Mouse (Mus musculus): Measurements from ENCODE around the gene Bdkrb2.

Bdkrb2 gene

DNA sequence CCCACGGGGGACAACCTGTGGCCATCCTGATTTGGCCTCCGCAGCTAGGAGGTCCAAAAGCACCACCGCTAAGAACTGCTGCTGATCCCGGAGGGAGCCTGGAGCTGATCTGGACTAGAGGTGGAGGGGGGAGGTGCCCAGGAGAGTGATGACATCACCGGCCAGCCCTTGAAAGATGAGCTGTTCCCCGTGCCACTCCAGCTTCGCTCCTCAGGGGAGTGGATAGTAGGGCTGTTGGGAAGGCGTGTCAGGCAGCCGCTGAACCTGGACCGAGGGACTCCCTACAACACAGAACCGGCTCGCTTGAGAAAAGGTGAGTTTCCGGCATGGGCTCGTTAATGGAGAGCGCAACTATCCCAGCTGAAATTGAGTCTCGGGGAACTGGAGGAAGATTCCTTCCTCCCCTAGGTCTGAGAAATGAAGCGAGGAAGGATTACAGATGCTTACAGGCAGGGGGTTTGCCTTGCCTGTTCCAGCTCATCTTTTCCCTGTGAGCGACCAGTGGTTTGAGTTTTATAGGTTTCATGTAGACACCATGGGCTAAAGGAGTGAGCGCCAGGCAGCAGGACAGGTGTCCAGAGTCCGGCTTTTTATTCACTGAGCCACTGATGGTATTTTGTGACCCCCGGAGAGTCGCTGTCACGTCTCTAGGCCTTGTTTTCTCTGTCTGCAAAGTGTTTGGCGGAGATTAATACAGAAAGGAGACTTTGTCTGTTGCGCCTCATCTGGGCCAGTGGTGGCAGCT, at the start of gene Bdkrb2:
Gene Bdkrb2 (plus strand): TSS at position 291 of the 745 bp plus-strand sequence.
- no peak for DNase-seq

DNA sequence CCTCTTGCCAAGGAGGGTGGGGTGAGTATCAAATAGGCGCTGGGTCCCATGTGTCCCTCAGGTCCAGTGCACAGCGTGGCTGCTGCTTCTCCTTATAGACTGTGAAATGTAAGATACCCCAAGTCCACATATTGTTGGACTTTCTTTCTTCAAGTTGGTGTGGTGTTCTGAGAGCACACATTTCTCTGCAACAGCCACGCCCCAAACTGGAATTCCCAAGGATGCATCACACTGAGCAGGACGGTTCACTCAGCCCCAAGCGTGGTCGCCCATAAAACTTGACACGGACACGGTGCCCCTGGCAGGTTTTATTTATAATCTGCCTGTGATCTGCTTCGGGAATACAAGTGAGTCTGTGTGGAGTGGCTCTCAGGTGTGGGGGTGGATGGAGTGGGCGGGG, 48.9 kb upstream of the Bdkrb2 start:
- DNase-seq: no peak

DNA sequence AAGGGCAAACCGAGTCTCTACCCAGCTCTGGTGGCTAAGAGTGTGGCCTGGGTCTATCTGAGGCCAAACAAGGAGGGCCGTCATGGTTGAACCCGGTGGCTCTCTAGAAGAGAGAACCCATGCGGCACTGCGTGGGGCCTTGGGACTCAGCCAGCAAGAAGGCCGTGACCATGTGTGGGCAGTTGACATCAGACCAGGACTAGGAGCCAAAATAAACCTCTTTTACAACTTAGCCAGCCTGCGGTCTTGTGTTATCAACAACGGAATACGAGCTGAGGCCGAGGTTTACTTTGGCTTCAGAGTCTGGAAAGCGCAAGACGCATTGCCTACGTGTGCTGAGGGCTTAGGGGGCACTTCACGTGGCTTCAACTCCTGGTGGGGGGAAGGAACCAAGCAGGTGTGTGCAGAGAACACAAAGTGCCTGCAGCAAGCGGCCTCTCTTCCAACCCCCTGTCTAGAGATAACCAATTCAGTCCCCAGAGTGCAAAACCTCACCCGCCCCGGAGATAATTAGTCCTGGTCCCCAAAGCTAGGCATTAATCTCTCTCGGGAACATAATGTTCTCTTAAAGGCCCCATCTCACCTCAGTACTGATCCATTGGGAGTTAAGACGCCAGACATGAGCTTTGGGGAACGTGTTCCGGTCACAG, 45.9 kb upstream of the Bdkrb2 start:
- no peak for DNase-seq

DNA sequence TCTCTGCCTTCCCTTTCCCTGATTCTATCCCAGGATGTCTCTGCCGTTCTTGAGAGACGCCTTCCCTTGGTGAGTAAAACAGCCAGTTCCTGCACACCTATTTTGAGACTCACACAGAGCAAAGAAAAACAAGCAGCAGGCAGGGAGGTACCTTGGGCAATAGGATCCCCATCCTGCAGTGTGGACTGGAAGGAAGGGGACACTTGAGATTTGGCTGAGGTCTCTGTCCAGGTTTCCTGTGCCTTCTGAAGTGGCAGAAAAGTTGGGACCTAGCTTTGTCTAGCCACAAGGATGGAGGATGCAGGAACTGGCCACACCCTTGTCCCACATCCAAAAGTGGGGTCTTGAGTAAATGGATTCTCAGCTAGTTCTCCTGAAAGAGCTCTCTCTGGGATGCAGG, 43.2 kb upstream of the Bdkrb2 start:
- DNase-seq: no peak

DNA sequence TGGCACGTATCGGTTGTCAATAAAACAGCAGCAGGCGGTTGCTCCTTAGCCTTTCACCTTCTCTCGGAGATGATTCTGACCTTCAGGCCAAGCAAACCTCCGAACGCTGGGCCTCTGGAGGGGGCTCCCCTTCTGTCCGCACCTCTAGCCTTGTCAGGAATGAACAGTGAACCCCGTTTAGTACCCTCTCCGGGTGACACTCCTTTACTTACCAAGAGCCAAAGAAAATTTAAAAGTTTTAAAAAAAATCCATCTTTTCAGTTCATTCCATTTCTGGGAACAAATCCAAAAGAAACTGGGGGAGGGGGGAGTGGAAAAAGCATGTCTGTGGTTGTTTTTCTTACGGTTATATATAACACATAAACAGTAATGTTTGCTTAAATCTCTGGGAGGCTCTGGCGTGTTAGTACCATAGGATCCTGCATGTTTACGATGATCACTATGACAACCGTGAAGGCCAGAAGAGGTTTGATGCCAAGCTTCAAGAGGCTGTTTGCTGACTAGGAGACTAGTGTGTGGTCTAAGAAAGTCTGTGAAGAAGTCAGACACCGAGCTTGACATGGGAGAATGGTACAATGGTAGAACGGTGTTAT, 41.8 kb upstream of the Bdkrb2 start:
- no peak for DNase-seq

DNA sequence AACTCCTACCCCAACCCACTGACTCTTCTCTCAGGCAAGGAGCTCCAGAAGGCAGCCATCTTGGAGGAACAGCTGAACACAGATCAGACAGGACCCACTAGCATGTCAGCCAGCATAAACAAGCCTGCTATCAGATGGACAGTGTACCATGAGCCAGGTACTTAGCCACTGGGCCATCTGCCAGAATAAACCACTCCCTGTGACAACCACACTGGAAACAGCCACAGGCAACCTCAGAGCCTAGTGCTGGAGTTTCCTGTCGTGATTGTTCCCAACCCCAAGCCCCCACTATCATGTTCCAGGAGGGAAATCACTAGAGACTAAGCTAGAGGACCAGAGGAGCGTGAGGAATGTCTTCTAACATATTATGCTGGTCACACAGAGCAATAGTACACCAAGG, 39.3 kb upstream of the Bdkrb2 start:
- no peak for DNase-seq

DNA sequence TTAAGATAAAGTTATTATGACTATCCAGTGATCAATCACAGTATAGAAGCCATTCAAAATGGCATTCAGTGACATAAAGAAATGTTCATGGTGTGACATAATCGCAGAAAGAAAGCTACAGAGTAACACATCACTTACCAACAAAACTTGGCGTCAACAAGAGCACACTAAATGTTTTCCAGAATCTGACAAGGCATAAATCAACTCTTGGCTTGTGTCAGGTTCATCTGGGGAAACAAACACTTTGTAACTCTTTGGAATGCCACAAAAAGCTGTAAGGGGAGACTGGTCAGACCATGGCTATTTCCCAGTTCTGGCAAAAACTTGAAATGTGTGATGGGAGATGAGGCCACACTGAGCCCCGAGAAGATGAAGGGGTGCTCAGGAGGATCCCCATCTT, 36.8 kb upstream of the Bdkrb2 start:
- DNase-seq: no peak

DNA sequence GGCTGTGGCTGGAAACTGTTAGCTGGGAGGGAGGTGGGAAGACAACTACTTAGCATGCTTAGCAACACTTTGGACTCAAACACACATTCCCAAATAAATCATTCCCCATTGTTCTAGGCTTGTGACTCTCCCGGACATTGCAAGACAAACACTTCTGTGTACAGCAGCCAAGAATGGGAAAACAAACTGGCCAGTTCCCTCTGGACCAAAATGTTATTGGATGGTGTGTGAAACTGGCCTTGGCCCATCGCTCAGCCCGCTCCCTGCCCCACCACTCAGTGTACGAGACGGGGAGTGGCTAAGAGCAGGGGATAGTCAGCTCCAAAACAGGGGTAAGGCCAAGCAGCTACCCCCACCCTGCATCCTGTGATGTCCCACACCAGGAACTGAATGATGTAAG, 36.2 kb upstream of the Bdkrb2 start:
- DNase-seq: no peak

DNA sequence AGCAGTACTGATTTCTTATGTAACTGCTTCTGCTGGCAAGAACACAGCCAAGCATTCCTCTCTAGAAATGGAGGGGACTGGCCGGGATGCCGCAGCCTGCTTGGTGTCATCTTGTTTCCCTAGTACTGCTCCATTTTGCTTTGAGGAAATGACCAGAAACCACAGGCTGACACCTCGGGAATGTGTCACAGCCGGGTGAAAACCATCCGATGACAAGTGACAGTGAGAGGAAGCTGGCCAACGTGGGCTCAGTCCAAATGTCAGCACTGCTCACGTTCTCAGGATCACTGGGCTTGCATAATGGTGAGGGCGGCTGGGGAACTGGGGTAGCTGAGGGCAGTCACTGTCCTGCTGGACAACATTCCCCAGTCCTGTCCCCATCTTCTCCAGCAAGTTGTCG, 33.5 kb upstream of the Bdkrb2 start:
- no peak for DNase-seq

DNA sequence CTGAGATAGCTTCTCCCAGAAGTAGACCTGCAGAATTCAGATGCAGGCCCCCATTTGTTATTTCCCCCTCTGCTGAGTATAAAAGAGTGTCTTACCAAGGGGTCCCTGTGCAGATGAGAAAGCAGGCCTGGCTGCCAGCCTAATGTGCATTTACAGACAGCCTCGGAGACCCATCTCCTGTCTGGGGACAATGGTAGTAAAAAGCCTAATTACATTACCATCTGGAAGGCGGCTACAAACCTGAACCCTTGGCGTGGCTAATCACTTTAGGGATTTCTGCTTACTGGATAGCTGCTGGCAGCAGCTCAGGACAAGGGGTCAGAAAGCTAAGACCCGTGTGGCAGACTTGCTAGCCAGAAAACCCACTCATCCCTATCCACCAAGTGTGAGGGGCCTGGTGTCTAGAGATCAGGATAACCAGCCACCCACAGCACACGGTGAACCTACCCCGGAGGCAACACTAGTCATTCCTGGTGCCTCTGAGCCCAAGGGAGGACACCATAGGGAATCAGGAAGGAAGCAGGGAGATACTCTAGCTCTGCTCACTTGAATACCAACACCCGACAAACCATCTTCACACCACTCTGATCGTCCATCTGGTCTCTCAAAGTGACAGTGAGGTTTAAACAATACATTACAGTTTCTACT, 31.2 kb upstream of the Bdkrb2 start:
- DNase-seq: no peak

DNA sequence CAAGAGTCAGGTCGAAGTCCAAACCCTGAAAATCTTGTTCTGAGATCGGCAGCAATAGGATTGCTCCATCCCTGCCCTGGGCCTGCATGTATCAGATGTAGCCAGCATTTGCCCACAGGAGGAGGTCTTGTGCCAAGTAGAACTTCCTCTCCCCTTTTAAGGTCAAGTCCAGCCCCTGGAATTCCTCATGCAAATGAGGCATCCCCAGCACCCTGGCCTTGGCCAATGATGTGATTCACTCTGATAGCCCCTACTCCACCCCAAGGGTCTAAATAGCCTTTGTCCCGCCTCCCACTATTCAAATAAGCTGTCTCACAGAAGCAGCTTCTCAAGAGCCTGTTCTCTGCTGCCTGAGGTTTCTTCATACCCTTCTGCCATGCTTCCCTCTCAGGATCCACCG, 28.2 kb upstream of the Bdkrb2 start:
- no peak for DNase-seq

DNA sequence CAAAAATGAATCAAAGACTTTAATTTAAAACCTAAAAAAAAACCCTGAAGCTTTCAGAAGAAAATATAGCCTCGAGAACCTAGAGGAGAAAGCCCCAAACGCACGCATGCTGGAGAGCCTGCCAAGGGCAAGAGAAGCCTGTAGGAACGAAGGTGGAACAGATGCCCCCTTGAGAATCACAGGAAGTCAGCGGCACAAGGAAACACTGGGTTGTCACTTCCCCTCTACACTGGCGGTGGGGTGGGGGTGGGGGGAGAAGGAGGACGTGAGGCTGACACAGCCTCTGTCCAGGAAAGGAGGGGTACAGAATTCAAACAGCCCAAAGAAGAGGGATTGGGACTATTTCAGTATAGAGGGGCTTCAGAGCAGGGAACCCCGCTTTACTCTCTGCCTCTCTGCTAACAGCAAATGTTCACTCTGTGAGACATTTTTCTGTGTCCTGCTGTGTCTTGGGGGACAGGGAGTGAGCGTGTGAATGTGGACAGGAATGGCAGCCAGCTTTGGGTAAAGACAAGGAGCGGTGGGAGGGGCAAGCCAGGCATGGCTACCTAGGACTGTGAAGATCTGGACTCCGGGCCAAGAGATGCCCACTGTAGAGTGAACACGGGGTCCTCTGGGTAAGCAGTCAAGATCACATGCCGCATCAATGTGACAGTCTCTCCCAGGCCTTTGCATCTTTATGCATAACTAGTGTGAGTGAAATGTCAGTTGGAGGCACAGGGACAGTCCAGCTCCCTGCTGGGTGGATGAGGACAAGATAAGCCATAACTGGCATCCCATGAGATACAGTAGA, 26.9 kb upstream of the Bdkrb2 start:
- no peak for DNase-seq

DNA sequence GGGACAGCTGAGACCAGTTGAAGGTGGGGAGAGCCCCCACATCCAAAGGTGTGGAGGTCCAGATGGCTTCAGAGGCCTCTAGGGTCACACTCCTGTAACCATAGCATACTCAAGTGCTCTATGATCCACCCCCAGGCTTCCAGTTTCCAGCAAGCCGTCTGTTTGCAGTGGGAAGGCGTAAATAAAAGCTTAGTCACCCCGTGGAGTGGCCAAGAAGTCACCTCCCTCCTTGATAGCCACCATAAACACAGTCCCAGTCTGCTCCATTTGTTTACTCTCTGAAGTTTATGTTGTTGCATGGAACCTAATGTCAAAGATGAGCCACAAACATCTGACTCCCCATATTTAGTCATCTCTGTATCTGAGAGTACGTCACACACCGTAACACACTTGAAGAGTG, 25.9 kb upstream of the Bdkrb2 start:
- no peak for DNase-seq

DNA sequence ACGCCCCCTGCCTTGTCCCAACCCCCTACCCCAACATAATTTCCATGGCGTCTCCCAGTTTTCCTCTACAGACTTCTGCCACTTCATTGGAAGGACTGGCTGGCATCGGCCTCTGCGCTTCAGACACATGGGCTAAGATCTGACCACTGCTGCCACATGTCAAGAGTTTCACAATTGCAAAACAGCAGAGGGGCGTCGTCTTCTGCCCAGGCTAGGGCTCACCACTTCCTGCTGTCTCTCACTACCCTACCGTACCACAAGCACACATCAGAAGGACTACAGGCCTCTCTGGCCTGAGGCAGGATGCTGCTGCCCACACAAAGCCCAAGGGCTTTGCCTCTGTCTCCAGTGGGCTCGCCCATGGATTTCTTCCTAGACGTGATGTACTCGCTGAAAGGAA, 23.4 kb upstream of the Bdkrb2 start:
- DNase-seq: no peak

DNA sequence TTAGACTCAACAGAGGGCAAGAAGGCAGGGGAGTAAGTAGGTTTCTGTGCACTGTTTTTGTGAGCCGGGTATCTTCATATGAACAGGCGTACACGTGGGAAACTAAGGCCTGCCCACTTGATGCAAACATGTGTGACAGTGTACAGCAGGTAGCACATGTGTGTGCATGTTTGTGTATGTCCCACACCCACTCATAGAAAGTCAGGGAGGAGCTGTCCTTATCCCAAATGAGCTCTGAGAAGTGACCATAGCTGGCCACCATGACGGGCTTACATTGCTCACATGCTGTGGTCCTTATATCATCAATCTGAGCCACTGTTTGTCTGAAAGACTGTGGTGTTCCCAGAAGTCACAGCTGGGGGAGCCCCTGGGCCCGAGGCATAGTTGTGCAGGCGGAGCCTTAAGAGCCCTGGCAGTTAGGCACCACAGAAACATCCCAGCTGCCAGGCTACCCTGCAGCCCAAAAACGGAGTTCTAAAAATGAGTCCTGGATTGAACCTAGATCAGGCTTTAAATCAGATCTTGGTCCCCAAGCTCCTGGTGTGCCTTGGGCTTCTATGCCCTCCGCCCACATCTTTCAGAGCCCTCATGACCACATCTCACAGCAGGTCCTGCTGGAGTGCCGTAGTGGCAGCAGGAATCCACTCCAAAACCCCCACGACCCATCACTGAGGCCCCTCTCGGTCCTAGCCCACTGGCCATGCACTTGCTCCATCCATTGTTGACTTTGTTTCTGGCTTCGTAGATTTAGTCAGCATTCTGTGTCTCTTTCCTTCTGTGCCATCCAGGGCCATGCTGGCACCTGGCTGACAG, 21.2 kb upstream of the Bdkrb2 start:
- no peak for DNase-seq

DNA sequence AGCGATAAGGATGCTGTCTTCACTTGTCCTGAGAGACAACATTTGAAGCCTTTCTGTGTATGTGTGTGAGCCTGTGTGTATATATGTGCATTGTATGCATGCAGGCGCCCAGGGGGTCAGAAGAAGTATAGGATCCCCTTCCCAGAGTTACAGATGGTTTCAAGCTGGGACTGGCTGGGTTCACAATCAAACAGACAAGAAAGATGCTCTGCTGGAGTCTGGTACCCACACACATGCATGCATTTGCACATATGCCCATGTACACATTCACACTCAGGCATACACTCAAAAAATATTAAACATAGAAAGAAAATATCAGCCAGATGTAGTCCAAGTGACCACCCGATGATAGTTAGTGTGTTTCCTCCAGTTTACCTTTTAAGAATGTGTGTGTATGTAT, 20.5 kb upstream of the Bdkrb2 start:
- DNase-seq: no peak

DNA sequence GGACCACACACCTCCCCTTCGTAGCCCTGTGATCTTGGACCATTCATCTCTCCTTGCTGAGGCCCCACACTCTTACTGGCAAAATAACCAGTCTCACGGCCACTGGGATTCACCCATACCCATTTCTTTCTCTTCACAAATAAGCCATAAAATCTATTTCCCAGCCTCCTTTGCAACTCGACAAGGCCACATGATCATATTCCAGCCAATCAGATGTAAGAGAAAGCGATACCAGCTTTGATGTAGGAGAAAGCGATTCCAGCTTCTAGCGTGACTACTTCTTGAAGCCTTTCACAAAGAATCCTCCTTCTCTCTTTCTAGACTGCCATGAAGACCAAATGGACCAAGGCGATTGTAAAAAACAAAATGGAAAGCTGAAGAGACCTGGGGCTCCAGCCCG, 19.9 kb upstream of the Bdkrb2 start:
- no peak for DNase-seq

DNA sequence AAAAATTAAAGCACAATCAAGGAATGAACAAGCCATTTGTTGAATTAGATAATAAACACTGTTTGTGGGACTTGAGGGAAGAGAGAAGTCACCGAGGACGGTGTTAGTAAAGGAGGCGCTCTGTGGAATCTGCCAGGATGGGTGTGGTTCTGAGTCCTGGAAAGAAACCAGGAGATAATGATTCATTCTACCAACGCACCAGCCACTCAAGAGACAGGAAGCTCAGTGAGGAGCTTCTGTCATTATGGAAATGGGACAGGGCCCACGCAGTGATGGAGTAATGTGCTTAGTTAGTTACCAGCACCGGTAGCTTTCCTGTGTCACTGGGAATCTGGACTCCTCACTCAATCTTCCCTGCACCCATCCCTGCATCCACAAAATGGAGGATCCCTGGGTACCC, 19.3 kb upstream of the Bdkrb2 start:
- no peak for DNase-seq

DNA sequence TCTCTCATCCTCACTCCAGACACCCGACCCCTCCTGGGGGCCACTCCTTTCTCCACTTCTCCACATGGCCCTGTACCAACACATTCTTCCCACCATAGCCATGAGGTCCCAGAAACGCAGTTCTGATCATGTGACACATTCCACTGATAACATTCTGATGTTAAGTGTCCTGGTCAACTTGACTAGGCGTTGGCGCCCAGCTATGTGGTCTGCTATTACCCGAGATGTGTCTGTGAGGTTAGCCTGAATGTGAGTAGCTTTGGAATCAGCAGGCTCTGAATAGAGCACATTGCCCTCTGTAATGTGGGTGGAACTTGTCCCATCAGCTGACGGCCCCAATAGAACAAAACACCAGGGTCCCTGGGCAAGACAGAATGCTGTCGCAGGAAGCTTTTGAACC, 18.2 kb upstream of the Bdkrb2 start:
- no peak for DNase-seq

DNA sequence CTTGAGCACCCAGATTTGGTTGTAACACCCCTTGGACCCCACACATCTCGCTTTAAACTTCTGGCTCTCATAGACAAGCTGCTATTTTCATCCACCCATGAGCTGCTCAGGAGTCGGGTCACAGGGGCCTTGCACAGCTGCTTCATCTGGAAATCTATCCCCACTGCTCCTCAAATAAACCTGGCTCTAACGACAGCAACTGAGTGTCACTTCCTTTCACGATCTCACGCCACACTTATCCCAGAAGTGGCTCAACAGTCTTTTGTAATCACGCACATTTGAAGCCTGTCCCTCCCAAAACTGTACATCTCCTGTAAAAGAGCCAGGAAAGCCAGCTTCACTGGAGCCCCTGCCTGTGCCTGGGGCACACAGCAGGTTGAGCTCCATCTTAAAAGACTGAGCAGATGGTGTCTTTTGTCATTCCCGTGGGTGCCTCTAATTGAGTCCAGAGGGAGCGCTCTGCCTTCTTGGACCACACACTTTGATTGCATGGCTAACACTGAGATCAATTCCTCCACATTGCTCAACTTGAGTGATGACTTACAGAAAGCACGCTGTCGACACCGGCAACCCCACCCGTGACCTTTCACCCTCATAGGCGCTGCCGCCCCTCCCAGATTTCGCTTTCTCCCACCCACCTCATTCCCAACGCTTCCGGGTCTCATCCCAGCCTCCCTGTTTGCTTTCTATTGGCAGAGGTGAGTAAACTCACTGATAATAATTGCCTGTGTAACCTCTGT, 17.2 kb upstream of the Bdkrb2 start:
- DNase-seq: no peak

DNA sequence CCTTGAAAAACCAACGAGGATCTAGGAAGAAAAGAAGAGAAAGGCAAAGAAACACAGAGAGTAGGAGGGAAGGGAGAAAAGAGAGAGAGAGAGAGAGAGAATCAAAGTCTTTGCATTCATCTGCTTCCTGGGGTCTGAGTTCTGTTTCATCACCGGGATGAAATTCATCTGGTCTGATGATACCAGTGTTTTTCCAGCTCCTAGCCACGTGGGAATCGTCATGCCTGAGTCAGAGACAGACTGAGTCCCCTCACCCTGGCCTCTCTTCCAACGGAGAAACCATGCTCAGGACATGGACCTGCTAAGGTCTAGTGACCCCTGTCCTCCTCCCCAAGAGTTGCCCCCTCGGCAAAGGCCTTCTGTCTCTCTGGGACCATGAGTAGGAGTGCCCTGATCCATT, 16.5 kb upstream of the Bdkrb2 start:
- DNase-seq: no peak

DNA sequence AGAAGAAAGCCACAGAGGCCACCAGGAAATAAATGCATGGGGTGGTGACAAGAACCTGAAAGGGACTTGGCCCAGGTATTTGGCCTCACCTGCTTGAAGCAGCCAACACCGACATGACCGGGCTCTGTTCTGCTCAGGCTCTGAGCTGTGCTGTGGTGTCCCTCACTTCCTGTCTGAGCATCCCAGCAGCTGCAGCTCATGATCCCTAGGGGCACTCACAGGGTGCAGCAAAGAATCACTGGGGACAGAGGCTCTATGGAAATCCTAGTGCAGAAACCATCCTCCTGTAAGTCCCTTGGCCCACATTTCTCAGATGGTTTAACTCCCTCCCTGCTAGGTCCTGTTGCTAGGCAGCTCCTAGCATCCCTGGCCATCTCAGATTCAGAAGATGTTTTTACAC, 15.9 kb upstream of the Bdkrb2 start:
- DNase-seq: no peak
